Mouse (Mus musculus): Measurements from ENCODE around the gene Irs2.

- TF ChIP-seq TAL1 (IDR thresholded peaks at IDR 0.05; ENCODE audit: low read length) (no peak; the same call in 2 of the 3 replicates), GATA1 (IDR thresholded peaks at IDR 0.05; ENCODE audit: low read length) (no peak)
These were observed 30.4 kb downstream of the Irs2 start for GRCm38 (mm10) chr8:10977742-10978376.
